Mouse (Mus musculus): ENCODE measurements around the gene Gm21748. TPM values are rescaled to one million over a fixed set of nuclear protein-coding genes. Genes with fewer than 3 reads are reported as not detected.

Gene Gm21748
- total RNA-seq (2023; ENCODE audit: inconsistent age) = not detected in 4 replicates

GRCm38 (mm10) chrY:90839077-90839476 is at the start of gene Gm21748:
TSS of gene Gm21748 (minus strand) at chrY:90839177.

Other genes with a start within 250 kb of the Gm21748 start
- gene Gm21860, start 84.4 kb downstream of the Gm21748 start, total RNA-seq (2023; ENCODE audit: inconsistent age) = not detected in 4 replicates
- not detected in 4 replicates for gene Gm47283, start 54.4 kb downstream of the Gm21748 start, total RNA-seq (2023; ENCODE audit: inconsistent age)

Measured in B cell, adult (primary cell).